Mouse (Mus musculus): ENCODE results near the gene Efhd1. TPM values are rescaled to one million over a fixed set of nuclear protein-coding genes. Genes with fewer than 3 reads are reported as not detected.

Gene Efhd1
- total and polyA plus RNA-seq, 2 experiments, result 0.22 TPM; not detected in 1

GRCm38 (mm10) chr1:87259316-87259715 lies 4.8 kb upstream of the Efhd1 start:
- peaks cover 9% of the 10 kb centered on the region; the same call in 1 of the 2 replicates for H3K27me3 ChIP-seq (ENCODE audit: control insufficient read depth, insufficient read depth, low read length)
- H3K36me3 ChIP-seq (ENCODE audit: control insufficient read depth, insufficient read depth, low read length), result no peaks in the 10 kb centered on the region
- WGBS, result 86% methylated on average over 2 of the region's 2 CpGs
- no peak overlapping the region for H3K27ac ChIP-seq (replicated peaks; ENCODE audit: insufficient read depth, low read depth, low read length)
- peaks cover 2% of the 10 kb centered on the region; the same call in 1 of the 2 replicates for H3K4me1 ChIP-seq (ENCODE audit: control insufficient read depth, insufficient read depth, low read length)
- TF ChIP-seq CTCF (IDR thresholded peaks at IDR 0.05; ENCODE audit: low read depth, low read length) (no peak), POLR2A (IDR thresholded peaks at IDR 0.05; ENCODE audit: extremely low read depth, insufficient read depth, low read length) (no peak)
- no peak overlapping the region for H3K4me3 ChIP-seq (ENCODE audit: insufficient read depth, low read depth, low read length)
- no peak overlapping the region for H3K9ac ChIP-seq (ENCODE audit: low read depth, low read length)
- DNase-seq (ENCODE audit: extremely low read depth, low read depth, low spot score), result no peak
- H3K79me2 ChIP-seq (ENCODE audit: control insufficient read depth, insufficient read depth, low read length), result no peaks in the 10 kb centered on the region

DNA sequence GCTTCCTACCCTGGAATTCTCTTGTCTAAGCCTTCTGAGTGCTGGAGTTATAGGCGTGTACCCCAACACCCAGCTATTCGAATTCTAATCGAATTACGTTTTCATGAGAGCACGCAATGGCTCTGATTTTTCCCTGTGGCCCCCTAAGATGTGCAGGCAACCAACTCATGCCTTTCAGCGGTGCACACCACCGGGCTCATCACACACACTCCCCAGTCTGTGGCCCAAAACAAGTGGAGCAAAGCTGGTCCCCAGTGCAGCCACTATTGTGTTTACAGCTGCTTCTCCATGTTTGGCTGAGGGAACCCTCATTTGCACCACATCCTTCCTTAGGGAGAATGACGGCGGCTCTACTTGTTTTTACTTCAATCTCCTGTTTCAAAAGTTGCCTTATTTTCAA lies 906 bp upstream of the Efhd1 start:
- no peaks in the 10 kb centered on the region for H3K36me3 ChIP-seq (ENCODE audit: control insufficient read depth, insufficient read depth, low read length)
- H3K27me3 ChIP-seq (ENCODE audit: control insufficient read depth, insufficient read depth, low read length), result peaks cover 27% of the 10 kb centered on the region; the same call in 1 of the 2 replicates
- no peak overlapping the region for H3K27ac ChIP-seq (replicated peaks; ENCODE audit: insufficient read depth, low read depth, low read length)
- peaks cover 2% of the 10 kb centered on the region for H3K4me1 ChIP-seq (ENCODE audit: control insufficient read depth, insufficient read depth, low read length)
- no peak for DNase-seq (ENCODE audit: extremely low read depth, low read depth, low spot score)
- no peak for TF ChIP-seq CTCF (IDR thresholded peaks at IDR 0.05; ENCODE audit: low read depth, low read length)
- no peak for TF ChIP-seq POLR2A (IDR thresholded peaks at IDR 0.05; ENCODE audit: extremely low read depth, insufficient read depth, low read length)
- WGBS, result 14% methylated on average over 9 of the region's 9 CpGs
- H3K79me2 ChIP-seq (ENCODE audit: control insufficient read depth, insufficient read depth, low read length), result no peaks in the 10 kb centered on the region
- no peak overlapping the region for H3K9ac ChIP-seq (ENCODE audit: low read depth, low read length)
- H3K4me3 ChIP-seq (ENCODE audit: insufficient read depth, low read depth, low read length), result no peak overlapping the region

DNA sequence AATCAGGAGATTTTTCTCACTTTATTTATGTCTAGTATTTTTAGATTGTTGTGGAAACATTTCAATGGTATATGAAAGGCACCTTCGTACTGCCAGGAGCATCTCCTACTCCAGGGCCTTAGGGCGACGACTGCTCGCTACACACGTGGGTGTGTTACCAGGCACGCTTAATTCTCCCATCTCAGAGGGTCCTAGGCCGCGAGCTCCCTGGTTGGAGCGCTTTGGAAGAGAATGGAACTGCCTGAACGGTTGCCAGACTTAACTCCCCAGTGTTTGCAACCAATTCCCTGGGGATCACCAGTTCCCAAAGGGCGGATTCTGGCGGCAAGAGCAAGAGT lies 398 bp upstream of the Efhd1 start:
- no peak for DNase-seq (ENCODE audit: extremely low read depth, low read depth, low spot score)
- WGBS, result 15% methylated on average over 12 of the region's 12 CpGs
- TF ChIP-seq POLR2A (IDR thresholded peaks at IDR 0.05; ENCODE audit: extremely low read depth, insufficient read depth, low read length), result no peak
- TF ChIP-seq CTCF (IDR thresholded peaks at IDR 0.05; ENCODE audit: low read depth, low read length), result no peak
- H3K27ac ChIP-seq (replicated peaks; ENCODE audit: insufficient read depth, low read depth, low read length), result no peak overlapping the region
- peaks cover 27% of the 10 kb centered on the region; the same call in 1 of the 2 replicates for H3K27me3 ChIP-seq (ENCODE audit: control insufficient read depth, insufficient read depth, low read length)
- H3K9ac ChIP-seq (ENCODE audit: low read depth, low read length), result no peak overlapping the region
- H3K4me3 ChIP-seq (ENCODE audit: insufficient read depth, low read depth, low read length), result no peak overlapping the region
- no peaks in the 10 kb centered on the region; the same call in 1 of the 2 replicates for H3K4me1 ChIP-seq (ENCODE audit: control insufficient read depth, insufficient read depth, low read length)
- no peaks in the 10 kb centered on the region for H3K36me3 ChIP-seq (ENCODE audit: control insufficient read depth, insufficient read depth, low read length)
- no peaks in the 10 kb centered on the region for H3K79me2 ChIP-seq (ENCODE audit: control insufficient read depth, insufficient read depth, low read length)

- 9% methylated on average over 13 of the region's 13 CpGs for WGBS
- H3K27me3 ChIP-seq (ENCODE audit: control insufficient read depth, insufficient read depth, low read length), result peaks cover 27% of the 10 kb centered on the region; the same call in 1 of the 2 replicates
- TF ChIP-seq POLR2A (IDR thresholded peaks at IDR 0.05; ENCODE audit: extremely low read depth, insufficient read depth, low read length) (no peak), CTCF (IDR thresholded peaks at IDR 0.05; ENCODE audit: low read depth, low read length) (no peak)
- H3K9ac ChIP-seq (ENCODE audit: low read depth, low read length), result no peak overlapping the region
- H3K36me3 ChIP-seq (ENCODE audit: control insufficient read depth, insufficient read depth, low read length), result no peaks in the 10 kb centered on the region
- H3K27ac ChIP-seq (replicated peaks; ENCODE audit: insufficient read depth, low read depth, low read length), result no peak overlapping the region
- no peak overlapping the region for H3K4me3 ChIP-seq (ENCODE audit: insufficient read depth, low read depth, low read length)
- no peak for DNase-seq (ENCODE audit: extremely low read depth, low read depth, low spot score)
- H3K4me1 ChIP-seq (ENCODE audit: control insufficient read depth, insufficient read depth, low read length), result no peaks in the 10 kb centered on the region; the same call in 1 of the 2 replicates
- H3K79me2 ChIP-seq (ENCODE audit: control insufficient read depth, insufficient read depth, low read length), result no peaks in the 10 kb centered on the region
Measured at GRCm38 (mm10) chr1:87265200-87265599, 1.0 kb downstream of the Efhd1 start.

DNA sequence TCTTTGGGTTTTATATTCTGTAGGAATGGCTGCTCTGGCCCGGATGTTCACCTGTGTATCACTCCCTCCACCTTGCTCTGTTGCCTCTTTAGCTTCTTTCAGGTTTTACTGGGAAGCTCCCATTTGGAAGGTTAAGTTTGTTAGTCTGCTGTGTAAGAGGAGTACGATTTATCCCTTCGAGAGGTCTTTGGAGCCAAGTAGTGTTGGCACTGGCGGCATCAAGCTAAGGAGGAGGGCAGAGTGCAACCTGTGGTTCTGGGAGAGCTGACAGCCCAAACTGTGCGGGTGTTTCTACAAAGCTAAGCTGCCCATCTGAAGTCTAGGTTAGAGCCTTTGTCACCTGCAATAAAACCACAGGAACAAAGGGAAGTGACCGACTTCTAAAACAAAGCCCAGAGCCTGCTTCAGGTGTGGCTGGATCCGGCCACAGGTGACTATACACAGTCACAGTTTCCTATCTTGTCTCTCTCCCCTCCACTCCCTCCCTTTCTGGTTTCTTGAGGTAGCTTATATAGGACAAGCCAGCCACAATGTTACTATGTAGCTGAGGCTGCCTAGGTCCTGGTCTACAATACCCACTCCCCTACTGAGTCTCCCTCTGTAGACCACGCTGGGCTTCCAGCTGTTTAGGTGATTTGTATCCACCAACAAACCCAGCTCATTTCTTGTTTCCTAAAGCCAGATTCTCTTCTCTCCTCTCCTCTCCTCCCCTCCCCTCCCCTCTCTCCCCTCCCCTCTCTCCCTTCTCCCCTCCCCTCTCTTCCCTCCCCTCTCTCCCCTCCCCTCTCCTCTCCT lies 2.3 kb downstream of the Efhd1 start:
- 44% methylated on average over 8 of the region's 8 CpGs for WGBS
- no peak for DNase-seq (ENCODE audit: extremely low read depth, low read depth, low spot score)
- Histone ChIP-seq H3K4me3 (ENCODE audit: insufficient read depth, low read depth, low read length) (no peak overlapping the region), H3K36me3 (ENCODE audit: control insufficient read depth, insufficient read depth, low read length) (no peaks in the 10 kb centered on the region), H3K27me3 (ENCODE audit: control insufficient read depth, insufficient read depth, low read length) (peaks cover 27% of the 10 kb centered on the region; the same call in 1 of the 2 replicates), H3K79me2 (ENCODE audit: control insufficient read depth, insufficient read depth, low read length) (no peaks in the 10 kb centered on the region), H3K27ac (replicated peaks; ENCODE audit: insufficient read depth, low read depth, low read length) (no peak overlapping the region), H3K9ac (ENCODE audit: low read depth, low read length) (no peak overlapping the region), H3K4me1 (ENCODE audit: control insufficient read depth, insufficient read depth, low read length) (no peaks in the 10 kb centered on the region; the same call in 1 of the 2 replicates)
- TF ChIP-seq CTCF (IDR thresholded peaks at IDR 0.05; ENCODE audit: low read depth, low read length) (no peak), POLR2A (IDR thresholded peaks at IDR 0.05; ENCODE audit: extremely low read depth, insufficient read depth, low read length) (no peak)

GRCm38 (mm10) chr1:87270204-87270603 lies 6.0 kb downstream of the Efhd1 start:
- H3K27me3 ChIP-seq (ENCODE audit: control insufficient read depth, insufficient read depth, low read length), result peaks cover 11% of the 10 kb centered on the region; the same call in 1 of the 2 replicates
- no peaks in the 10 kb centered on the region for H3K36me3 ChIP-seq (ENCODE audit: control insufficient read depth, insufficient read depth, low read length)
- 74% methylated on average over 3 of the region's 3 CpGs for WGBS
- H3K4me1 ChIP-seq (ENCODE audit: control insufficient read depth, insufficient read depth, low read length), result no peaks in the 10 kb centered on the region; the same call in 1 of the 2 replicates
- TF ChIP-seq CTCF (IDR thresholded peaks at IDR 0.05; ENCODE audit: low read depth, low read length), result no peak
- no peak for TF ChIP-seq POLR2A (IDR thresholded peaks at IDR 0.05; ENCODE audit: extremely low read depth, insufficient read depth, low read length)
- DNase-seq (ENCODE audit: extremely low read depth, low read depth, low spot score), result no peak
- no peak overlapping the region for H3K27ac ChIP-seq (replicated peaks; ENCODE audit: insufficient read depth, low read depth, low read length)
- no peak overlapping the region for H3K9ac ChIP-seq (ENCODE audit: low read depth, low read length)
- H3K79me2 ChIP-seq (ENCODE audit: control insufficient read depth, insufficient read depth, low read length), result no peaks in the 10 kb centered on the region
- H3K4me3 ChIP-seq (ENCODE audit: insufficient read depth, low read depth, low read length), result no peak overlapping the region
